Mouse (Mus musculus): Measurements from ENCODE around the gene R3hdm2. TPM values are rescaled to one million over a fixed set of nuclear protein-coding genes. Genes with fewer than 3 reads are reported as not detected.
A peak's percentile ranks its signal among the peaks of the same experiment; 100 is the strongest.

Gene R3hdm2
- total RNA-seq, 2 experiments from 2014 or later = 44.5 to 50.6 TPM

DNA sequence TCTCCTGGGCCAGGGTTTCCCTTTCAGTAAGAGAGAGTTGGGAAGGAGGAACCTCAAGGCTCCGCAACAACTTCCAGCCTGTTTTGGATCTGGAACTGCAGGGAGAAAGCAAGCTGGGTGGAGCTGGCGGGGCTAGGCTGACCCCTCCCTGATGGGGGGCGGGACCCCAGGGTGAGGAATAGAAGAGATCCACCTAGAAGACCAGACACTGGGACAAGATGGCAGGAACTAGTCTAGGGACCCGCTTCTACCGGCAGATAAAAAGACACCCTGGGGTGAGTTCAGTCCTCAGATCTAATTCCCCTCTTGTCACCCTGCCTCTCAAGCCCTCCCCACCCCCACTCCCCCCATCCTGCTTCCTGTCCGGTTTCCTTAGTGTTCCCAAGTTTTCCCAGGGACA, 134.6 kb downstream of the R3hdm2 start, which contains the start of gene Ndufa4l2:
Gene Ndufa4l2 (plus strand): TSS at position 204 of the 400 bp plus-strand sequence.
- ATAC-seq (replicated peaks; ENCODE audit: poor library complexity, severe bottlenecking) = no peak

GRCm38 (mm10) chr10:127515271-127515982, 135.3 kb downstream of the R3hdm2 start:
- no peak for ATAC-seq (replicated peaks; ENCODE audit: poor library complexity, severe bottlenecking)

DNA sequence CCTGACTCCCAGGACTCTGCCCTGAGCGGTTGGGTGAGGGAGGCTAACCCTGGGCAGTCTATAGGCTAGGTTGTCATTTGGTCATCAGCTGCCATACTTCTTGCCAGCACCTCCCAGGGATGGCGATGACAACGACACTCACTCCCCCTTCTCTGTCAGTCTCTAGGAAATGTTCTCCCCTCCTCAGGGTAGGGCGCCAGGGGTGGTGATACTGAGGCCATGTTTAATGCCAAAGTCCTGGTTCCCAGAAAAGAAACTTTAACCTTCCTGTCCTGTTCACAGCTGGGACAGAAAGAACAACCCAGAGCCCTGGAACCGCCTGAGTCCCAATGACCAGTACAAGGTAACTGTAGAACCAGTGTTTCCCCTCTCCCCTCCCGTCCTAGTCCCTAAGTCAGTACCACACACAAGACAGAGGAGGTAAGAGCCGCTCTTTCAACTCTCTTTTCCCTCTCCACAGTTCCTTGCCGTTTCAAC, 135.9 kb downstream of the R3hdm2 start:
- no peak for ATAC-seq (replicated peaks; ENCODE audit: poor library complexity, severe bottlenecking)

GRCm38 (mm10) chr10:127516576-127517260, 136.6 kb downstream of the R3hdm2 start:
- ATAC-seq (replicated peaks; ENCODE audit: poor library complexity, severe bottlenecking) = no peak

DNA sequence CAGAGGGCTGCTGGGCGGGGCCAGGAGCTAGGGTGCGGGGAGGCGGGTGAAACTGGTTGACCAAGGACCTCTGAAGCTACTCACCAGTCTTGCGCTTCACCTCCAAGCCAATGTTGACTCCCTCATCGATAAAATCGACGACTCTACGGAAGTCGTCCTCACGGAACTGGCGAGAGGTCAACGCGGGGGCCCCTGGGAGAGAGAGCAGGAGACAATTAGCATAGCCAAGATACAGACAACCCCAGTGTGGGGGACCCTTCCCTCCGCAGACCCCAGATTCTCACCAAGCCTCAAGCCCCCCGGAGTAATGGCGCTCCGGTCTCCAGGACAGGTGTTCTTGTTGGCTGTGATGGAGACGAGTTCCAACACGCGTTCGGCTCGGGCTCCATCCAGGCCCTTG, 137.8 kb downstream of the R3hdm2 start:
- ATAC-seq (replicated peaks; ENCODE audit: poor library complexity, severe bottlenecking) = no peak

DNA sequence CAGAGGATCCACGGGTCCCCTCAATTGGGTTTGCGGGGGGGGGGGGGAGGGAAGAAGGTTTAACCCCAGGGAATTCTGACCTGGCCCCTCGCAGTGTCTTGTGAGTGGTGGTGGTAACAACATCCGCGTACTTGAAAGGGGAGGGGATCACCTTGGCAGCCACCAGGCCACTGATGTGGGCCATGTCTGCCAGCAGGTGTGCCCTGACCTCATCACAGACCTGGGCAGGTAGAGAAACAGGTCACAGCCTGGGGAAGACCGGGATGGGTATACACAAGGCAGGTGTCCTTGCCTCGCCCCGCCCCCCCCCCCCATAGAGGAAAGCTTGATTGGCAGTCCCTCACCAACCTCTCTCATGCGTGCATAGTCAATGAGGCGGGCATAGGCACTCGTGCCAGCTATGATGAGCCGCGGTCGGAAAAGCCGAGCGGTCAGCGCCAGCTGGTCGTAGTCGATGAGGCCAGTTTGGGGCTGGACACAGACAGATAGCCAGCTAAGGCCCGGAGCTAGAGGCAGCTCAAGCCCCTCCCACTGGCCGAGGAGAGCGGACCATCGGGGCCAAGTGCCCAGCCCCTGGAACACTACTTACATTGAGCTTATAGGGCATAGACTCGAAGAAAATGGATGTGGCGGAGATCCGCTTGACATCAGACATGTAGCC, 139.0 kb downstream of the R3hdm2 start:
- no peak for ATAC-seq (replicated peaks; ENCODE audit: poor library complexity, severe bottlenecking)

GRCm38 (mm10) chr10:127519903-127520713, 140.0 kb downstream of the R3hdm2 start:
- no peak for ATAC-seq (replicated peaks; ENCODE audit: poor library complexity, severe bottlenecking)

DNA sequence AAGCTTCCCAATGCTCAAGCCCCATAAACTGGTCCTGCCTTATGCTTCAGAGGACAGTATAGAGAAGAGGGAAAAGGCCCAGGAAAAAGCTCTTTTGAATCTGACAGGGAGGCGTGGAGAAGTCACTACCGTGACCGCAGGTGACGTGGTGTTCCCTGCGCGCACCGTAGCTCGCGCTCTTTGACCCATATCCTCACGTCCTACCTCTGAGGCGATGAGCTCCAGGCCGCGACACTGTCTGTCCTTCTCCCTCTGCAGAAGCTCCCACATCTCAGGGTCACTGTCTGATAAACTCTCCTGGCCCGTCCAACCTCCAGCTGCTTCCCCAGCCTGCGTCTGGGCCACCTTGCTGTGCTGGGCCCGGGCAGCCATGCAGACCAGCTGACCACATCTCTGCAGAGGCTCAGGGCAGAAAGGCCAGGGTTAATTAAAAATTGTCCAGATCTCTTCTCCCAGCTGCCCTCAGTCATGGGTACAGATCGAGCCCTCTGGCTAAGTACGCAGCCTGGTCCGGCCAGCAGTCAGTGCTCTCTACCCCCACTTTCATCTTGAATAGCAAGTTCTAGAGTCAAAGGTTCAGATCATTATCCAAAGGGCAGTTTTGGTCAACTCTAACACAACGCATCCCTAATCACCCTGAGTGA, 140.7 kb downstream of the R3hdm2 start:
- ATAC-seq (replicated peaks; ENCODE audit: poor library complexity, severe bottlenecking) = no peak

DNA sequence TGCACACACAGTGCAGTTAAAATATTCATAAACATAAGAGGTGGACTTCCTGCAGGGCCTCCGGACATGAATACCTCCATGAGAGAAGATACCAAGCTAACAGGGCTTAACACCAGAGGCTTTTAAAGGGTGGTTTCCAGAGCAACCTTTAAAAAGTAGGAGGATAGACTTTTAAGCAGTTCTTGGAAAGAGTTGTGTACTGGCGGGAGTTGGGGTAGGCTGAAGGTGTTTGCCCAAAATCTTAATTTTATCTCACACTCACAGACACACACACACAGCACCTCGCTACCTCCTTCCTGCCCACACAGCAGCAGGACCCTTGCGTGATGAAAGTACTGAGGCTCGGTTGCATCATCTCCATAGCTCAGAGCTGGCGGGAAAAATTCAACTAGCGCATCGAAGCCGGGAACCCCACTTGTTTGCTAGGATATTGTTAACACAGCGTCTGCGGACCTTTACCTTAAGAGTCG, 141.5 kb downstream of the R3hdm2 start:
- ATAC-seq (replicated peaks; ENCODE audit: poor library complexity, severe bottlenecking) = peak; percentile 75

GRCm38 (mm10) chr10:127522088-127522581, 142.0 kb downstream of the R3hdm2 start, which contains the start of gene Shmt2:
Shmt2 (minus strand) TSS chr10:127522444.
- ATAC-seq (replicated peaks; ENCODE audit: poor library complexity, severe bottlenecking) = peak; percentile 48

DNA sequence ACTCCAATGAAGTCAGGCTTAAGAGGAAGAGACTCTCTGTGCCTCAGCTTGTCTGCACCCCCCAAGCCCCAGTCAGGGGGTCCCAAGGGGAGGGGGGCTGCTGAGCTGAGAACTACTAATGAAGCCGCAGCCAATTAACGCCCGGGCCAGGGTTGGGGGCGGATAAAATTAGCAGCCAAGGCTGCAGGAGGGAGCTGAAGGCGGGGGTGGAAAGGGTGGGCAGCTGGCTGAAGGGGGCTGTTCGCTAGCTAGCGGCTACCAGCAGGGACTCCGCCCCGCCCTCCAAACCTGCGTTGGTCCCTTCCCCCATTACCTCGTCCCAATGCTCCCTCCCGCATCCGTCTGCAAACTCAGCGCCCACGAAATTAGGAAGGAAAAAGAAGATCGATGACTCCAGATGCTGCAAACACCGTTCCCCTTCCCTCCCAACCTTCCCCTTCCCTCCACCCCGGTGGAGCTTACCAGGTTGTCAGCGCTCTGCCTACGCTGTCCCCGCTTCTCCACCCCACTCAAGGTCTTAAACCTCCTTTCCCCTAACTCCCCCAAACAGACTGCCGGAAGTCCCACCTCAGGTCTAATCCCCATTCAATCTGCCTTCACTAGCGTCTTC, 144.6 kb downstream of the R3hdm2 start:
- ATAC-seq (replicated peaks; ENCODE audit: poor library complexity, severe bottlenecking) = no peak

GRCm38 (mm10) chr10:127526048-127526447, 145.9 kb downstream of the R3hdm2 start:
- ATAC-seq (replicated peaks; ENCODE audit: poor library complexity, severe bottlenecking) = no peak

DNA sequence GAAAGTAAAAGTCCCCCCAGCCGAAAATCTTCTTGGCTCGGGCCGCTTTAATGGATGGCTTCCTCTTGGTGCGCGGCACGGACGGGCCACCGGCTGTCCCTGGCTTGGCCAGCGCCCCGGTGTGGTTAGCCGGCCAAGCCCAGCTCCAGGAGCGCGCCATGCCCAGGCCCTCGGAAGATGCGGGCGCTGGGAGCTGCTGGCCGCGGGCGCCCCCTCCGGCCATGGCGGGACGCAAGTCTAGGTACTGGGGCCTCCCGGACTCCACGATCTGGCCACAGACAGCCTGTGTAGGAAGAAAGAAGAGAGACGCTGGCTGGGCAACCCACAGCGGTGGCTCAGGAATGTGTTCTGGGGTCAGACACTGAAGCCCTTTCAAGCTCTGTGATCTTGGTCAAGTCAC, 146.6 kb downstream of the R3hdm2 start:
- ATAC-seq (replicated peaks; ENCODE audit: poor library complexity, severe bottlenecking) = peak; percentile 73

GRCm38 (mm10) chr10:127527481-127527880, 147.4 kb downstream of the R3hdm2 start:
- 0 out of 2 replicates have a peak, but pooled peaks have one; percentile 10 for ATAC-seq (replicated peaks; ENCODE audit: poor library complexity, severe bottlenecking)

GRCm38 (mm10) chr10:127530945-127531344, 150.8 kb downstream of the R3hdm2 start:
- ATAC-seq (replicated peaks; ENCODE audit: poor library complexity, severe bottlenecking) = no peak

GRCm38 (mm10) chr10:127531548-127531947, 151.4 kb downstream of the R3hdm2 start:
- ATAC-seq (replicated peaks; ENCODE audit: poor library complexity, severe bottlenecking) = no peak

DNA sequence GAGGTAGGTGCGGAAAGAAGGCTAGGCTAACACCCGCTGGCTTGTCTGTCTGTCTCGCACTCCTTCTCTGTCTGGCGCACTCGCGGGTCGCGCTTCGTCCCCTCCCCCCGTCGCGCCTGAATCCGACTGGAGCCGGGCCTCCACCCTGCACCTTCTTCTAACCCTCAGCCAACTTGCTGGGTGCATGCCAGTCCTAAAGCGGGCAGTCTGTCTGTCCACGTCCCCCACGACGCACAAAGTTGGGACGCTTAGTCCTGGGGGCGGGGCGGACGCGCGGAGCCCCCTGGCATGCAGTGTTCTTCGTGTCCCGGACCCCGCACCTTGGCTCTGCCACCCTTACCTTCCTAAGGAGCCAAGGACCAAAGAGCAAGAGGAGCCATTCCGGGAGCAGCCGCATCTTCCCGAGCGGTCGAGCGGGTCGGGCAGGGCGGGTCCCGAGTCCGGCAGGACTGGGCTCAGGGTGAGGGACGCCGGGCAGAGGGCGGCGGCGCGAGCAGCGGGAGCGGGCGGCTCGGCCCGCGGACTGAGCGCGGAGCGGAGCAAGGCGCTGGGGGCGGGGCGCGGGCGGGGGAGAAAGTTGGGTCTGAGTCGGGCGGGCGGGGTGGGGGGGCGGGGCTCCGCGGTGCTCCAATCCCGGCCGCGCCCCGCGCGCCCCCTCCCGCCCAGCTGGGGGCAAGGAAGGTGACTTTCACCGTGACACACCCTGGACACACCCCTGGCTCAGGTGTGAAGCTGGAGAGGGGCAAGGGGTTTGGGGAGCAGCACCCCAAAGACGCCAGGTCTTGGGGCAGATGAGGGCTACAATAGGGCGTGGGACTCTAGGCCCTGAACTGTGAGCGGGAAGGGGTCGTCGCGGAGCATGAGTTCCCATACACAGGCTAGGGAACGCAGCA, 154.2 kb downstream of the R3hdm2 start, which contains the start of gene Nxph4:
Gene Nxph4 (minus strand): TSS at position 524 of the 893 bp plus-strand sequence.
- ATAC-seq (replicated peaks; ENCODE audit: poor library complexity, severe bottlenecking) = no peak

- no peak for ATAC-seq (replicated peaks; ENCODE audit: poor library complexity, severe bottlenecking)
Measured at GRCm38 (mm10) chr10:127534929-127535384, 154.8 kb downstream of the R3hdm2 start.
